Mouse (Mus musculus) lung, adult 2 months (tissue): Measurements from ENCODE around the gene Rad9a. TPM values are rescaled to one million over a fixed set of nuclear protein-coding genes. Genes with fewer than 3 reads are reported as not detected.

Experiments
- DNase-seq: peaks from one replicate; pipeline ENCODE4 v3.0.0; 2022
- H3K4me1 ChIP-seq: fragments of 200-500 bp; 2 replicates; pipeline ENCODE4 v1.6.1; 2011; ENCODE audit warnings: low read length; ENCODE audit not compliant: control insufficient read depth, insufficient read depth
- H3K4me3 ChIP-seq: fragments of 200-500 bp; replicated peaks from 2 replicates; pipeline ENCODE3; 2011; ENCODE audit warnings: low read depth, mild to moderate bottlenecking, control low read depth, low read length; ENCODE audit errors: extremely low read depth
- CTCF ChIP-seq: fragments of 200-500 bp; IDR thresholded peaks from 2 replicates; pipeline ENCODE4 v1.5.1; 2011; ENCODE audit warnings: mild to moderate bottlenecking, low read length, control low read depth; ENCODE audit not compliant: insufficient read depth
- POLR2A ChIP-seq: fragments of 200-500 bp; IDR thresholded peaks from 2 replicates; pipeline ENCODE4 v1.6.1; 2011; ENCODE audit warnings: low read depth, mild to moderate bottlenecking, control low read depth, low read length, borderline replicate concordance; ENCODE audit errors: extremely low read depth
- WGBS: fragments of 180-500 bp; shearing (Covaris S2); methylation state at CpG from one replicate; pipeline ENCODE4 v1.1.7; 2018; 5-methylcytosine and 5-hydroxymethylcytosine counted together
- polyA plus RNA-seq: library from polyadenylated mRNA; depleted of rRNA; stranded (reverse); fragments of >200 nt; gene quantifications from 2 replicates; pipeline ENCODE4 v1.2.3, GENCODE M21; 2012

Rad9a gene
- polyA plus RNA-seq, 1 experiment = 36.9 TPM

GRCm38 (mm10) chr19:4231253-4232185, 30.1 kb upstream of the Rad9a start, which contains the start of gene Pold4:
Gene Pold4 (plus strand): TSS chr19:4231899.
- Histone ChIP-seq H3K4me1 (peaks cover 12% of the 10 kb centered on the region), H3K4me3 (peak within 1 kb of the TSS; percentile 79)
- TF ChIP-seq POLR2A (peak; percentile 93; the same call in 1 of the 2 replicates), CTCF (no peak)
- 7% methylated on average over 26 of the region's 26 CpGs for WGBS
- peak; percentile 96 for DNase-seq

GRCm38 (mm10) chr19:4230415-4230814, 29.0 kb upstream of the Rad9a start:
- WGBS = 54% methylated on average over 8 of the region's 8 CpGs
- no peak overlapping the region for H3K4me3 ChIP-seq
- TF ChIP-seq CTCF = no peak
- TF ChIP-seq POLR2A = no peak
- no peak for DNase-seq
- peaks cover 12% of the 10 kb centered on the region for H3K4me1 ChIP-seq

GRCm38 (mm10) chr19:4229451-4230076, 28.1 kb upstream of the Rad9a start:
- H3K4me3 ChIP-seq = no peak overlapping the region
- peaks cover 12% of the 10 kb centered on the region for H3K4me1 ChIP-seq
- TF ChIP-seq POLR2A (no peak), CTCF (no peak)
- WGBS = 64% methylated on average over 9 of the region's 9 CpGs
- no peak for DNase-seq

- H3K4me1 ChIP-seq = peaks cover 12% of the 10 kb centered on the region
- no peak for DNase-seq
- 73% methylated on average over 4 of the region's 4 CpGs for WGBS
- no peak overlapping the region for H3K4me3 ChIP-seq
- TF ChIP-seq CTCF (no peak), POLR2A (no peak)
These were observed 27.4 kb upstream of the Rad9a start for GRCm38 (mm10) chr19:4228891-4229290.

GRCm38 (mm10) chr19:4227894-4228678, 26.6 kb upstream of the Rad9a start:
- WGBS = 13% methylated on average over 8 of the region's 8 CpGs
- peak; percentile 76 for TF ChIP-seq CTCF
- TF ChIP-seq POLR2A = no peak
- peak; percentile 58 for DNase-seq
- Histone ChIP-seq H3K4me1 (peaks cover 12% of the 10 kb centered on the region), H3K4me3 (no peak overlapping the region)

- whole genome bisulfite sequencing = 45% methylated on average over 5 of the region's 5 CpGs
- no peak for DNase-seq
- Histone ChIP-seq H3K4me1 (peaks cover 10% of the 10 kb centered on the region), H3K4me3 (no peak overlapping the region)
- TF ChIP-seq CTCF = no peak
- TF ChIP-seq POLR2A = no peak
These were observed 26.0 kb upstream of the Rad9a start for GRCm38 (mm10) chr19:4227446-4227845.

- TF ChIP-seq POLR2A = no peak
- no peak for TF ChIP-seq CTCF
- Histone ChIP-seq H3K4me1 (peaks cover 10% of the 10 kb centered on the region), H3K4me3 (no peak overlapping the region)
- DNase-seq = no peak
- 77% methylated on average over 7 of the region's 7 CpGs for WGBS
These were observed 25.3 kb upstream of the Rad9a start for GRCm38 (mm10) chr19:4226779-4227178.

GRCm38 (mm10) chr19:4222165-4222564, 20.7 kb upstream of the Rad9a start:
- WGBS = 56% methylated on average over 11 of the region's 11 CpGs
- TF ChIP-seq POLR2A (peak; percentile 8; the same call in 1 of the 2 replicates), CTCF (no peak)
- no peak for DNase-seq
- peaks cover 11% of the 10 kb centered on the region for H3K4me1 ChIP-seq
- H3K4me3 ChIP-seq = no peak overlapping the region

- no peak overlapping the region for H3K4me3 ChIP-seq
- 30% methylated on average over 14 of the region's 14 CpGs for WGBS
- no peak; the same call in 1 of the 2 replicates for TF ChIP-seq POLR2A
- no peak for TF ChIP-seq CTCF
- DNase-seq = no peak
- peaks cover 21% of the 10 kb centered on the region for H3K4me1 ChIP-seq
These were observed 19.7 kb upstream of the Rad9a start for GRCm38 (mm10) chr19:4220957-4221743.
